Comparison of ENCODE assay signal across 13 mouse cellular contexts in genomic region chr9:29942183-29942952, GRCm38 (mm10). TPM values are rescaled to one million over a fixed set of nuclear protein-coding genes. Genes with fewer than 3 reads are reported as not detected.
DNase-seq lines count a peak whose midpoint lies in the region; ATAC-seq and TF ChIP-seq lines count a peak whose summit lies in the region.
"Had no signal": no experiment of that assay in that cellular context is flagged by ENCODE, and none has a peak within 500 bp of the region (broad histone marks: within the 10 kb centered on the region; RNA-seq: fewer than 3 reads in every experiment).

No protein-coding gene starts in this region.

- H3K4me2 ChIP-seq in forebrain, embryonic 14.5 days (ENCODE audit: low read length), result no peak overlapping the region
- no peak overlapping the region for H3K4me2 ChIP-seq in forebrain, embryonic 11.5 days (ENCODE audit: low read depth, low read length, severe bottlenecking)
- H3K4me2 ChIP-seq in kidney, embryonic 16.5 days (replicated peaks; ENCODE audit: low read depth, low read length), result no peak overlapping the region
- H3K4me2 ChIP-seq in forebrain, postnatal 0 days (ENCODE audit: low read depth), result no peak overlapping the region
- H3K4me2 ChIP-seq in neural tube, embryonic 15.5 days, result no peak overlapping the region
- H3K4me2 ChIP-seq: liver, embryonic 13.5 days had no signal

- H3K9me3 ChIP-seq in forebrain, embryonic 14.5 days (replicated peaks; ENCODE audit: control insufficient read depth, low read length), result no peaks in the 10 kb centered on the region
- H3K9me3 ChIP-seq in forebrain, embryonic 11.5 days (ENCODE audit: control insufficient read depth, low read length), result no peaks in the 10 kb centered on the region
- H3K9me3 ChIP-seq in kidney, embryonic 16.5 days (ENCODE audit: low read length), result no peaks in the 10 kb centered on the region
- no peaks in the 10 kb centered on the region for H3K9me3 ChIP-seq in forebrain, postnatal 0 days (ENCODE audit: low read length)
- no peaks in the 10 kb centered on the region for H3K9me3 ChIP-seq in neural tube, embryonic 15.5 days (replicated peaks)
- H3K9me3 ChIP-seq: liver, embryonic 13.5 days had no signal

- H3K9ac ChIP-seq in forebrain, embryonic 14.5 days (ENCODE audit: low read length), result no peak overlapping the region
- H3K9ac ChIP-seq in forebrain, embryonic 11.5 days (ENCODE audit: low read length), result no peak overlapping the region
- H3K9ac ChIP-seq in kidney, embryonic 16.5 days (replicated peaks; ENCODE audit: low read length), result no peak overlapping the region
- H3K9ac ChIP-seq in forebrain, postnatal 0 days, result no peak overlapping the region
- H3K9ac ChIP-seq in neural tube, embryonic 15.5 days (replicated peaks), result no peak overlapping the region
- H3K9ac ChIP-seq: liver, embryonic 13.5 days had no signal

- no peaks in the 10 kb centered on the region for H3K36me3 ChIP-seq in forebrain, embryonic 14.5 days (ENCODE audit: control insufficient read depth, insufficient read depth, low read length)
- no peaks in the 10 kb centered on the region for H3K36me3 ChIP-seq in forebrain, embryonic 11.5 days (ENCODE audit: control insufficient read depth, insufficient read depth, low read length)
- H3K36me3 ChIP-seq in kidney, embryonic 16.5 days (ENCODE audit: insufficient read depth, low read length), result no peaks in the 10 kb centered on the region
- H3K36me3 ChIP-seq in forebrain, postnatal 0 days (ENCODE audit: insufficient read depth), result no peaks in the 10 kb centered on the region
- 0 out of 2 replicates have a peak, but pooled peaks cover 3% of the 10 kb centered on the region for H3K36me3 ChIP-seq in neural tube, embryonic 15.5 days
- H3K36me3 ChIP-seq: liver, embryonic 13.5 days had no signal

- no peak for TF ChIP-seq CTCF in forebrain, postnatal 0 days (IDR thresholded peaks at IDR 0.05; ENCODE audit: low read depth)

- no peak overlapping the region for H3K4me3 ChIP-seq in forebrain, embryonic 14.5 days (ENCODE audit: low read depth, low read length)
- H3K4me3 ChIP-seq in forebrain, embryonic 11.5 days (ENCODE audit: low read depth, low read length), result no peak overlapping the region
- H3K4me3 ChIP-seq in kidney, embryonic 16.5 days (ENCODE audit: low read length), result no peak overlapping the region
- H3K4me3 ChIP-seq in forebrain, postnatal 0 days (ENCODE audit: low read depth, low read length), result no peak overlapping the region
- no peak overlapping the region for H3K4me3 ChIP-seq in neural tube, embryonic 15.5 days (replicated peaks)
- H3K4me3 ChIP-seq: liver, embryonic 13.5 days had no signal

- 48% methylated on average over 11 of the region's 11 CpGs for WGBS in forebrain, embryonic 14.5 days
- WGBS in forebrain, embryonic 11.5 days, result 72% methylated on average over 11 of the region's 11 CpGs
- WGBS in kidney, embryonic 16.5 days, result 63% methylated on average over 11 of the region's 11 CpGs
- WGBS in forebrain, postnatal 0 days, result 36% methylated on average over 11 of the region's 11 CpGs
- 39% methylated on average over 11 of the region's 11 CpGs for WGBS in neural tube, embryonic 15.5 days

- peak; percentile 75 for DNase-seq in forebrain, embryonic 14.5 days (ENCODE audit: low spot score)
- no peak for DNase-seq in forebrain, embryonic 11.5 days (ENCODE audit: low spot score)
- peak; percentile 9 to 11 for DNase-seq in kidney, postnatal 4 days
- DNase-seq in forebrain, postnatal 0 days, result peak; percentile 64
- no peak for DNase-seq in retina, postnatal 1 day
- DNase-seq: B cell, adult 2 months; embryo, embryonic 11 days; liver, embryonic 13.5 days; lung, postnatal 36 days had no signal

- H3K4me1 ChIP-seq in forebrain, embryonic 14.5 days (ENCODE audit: control insufficient read depth, insufficient read depth, low read length), result peaks cover 23% of the 10 kb centered on the region
- H3K4me1 ChIP-seq in forebrain, embryonic 11.5 days (replicated peaks; ENCODE audit: control insufficient read depth, insufficient read depth, low read length), result peaks cover 8% of the 10 kb centered on the region
- no peaks in the 10 kb centered on the region for H3K4me1 ChIP-seq in kidney, embryonic 16.5 days (ENCODE audit: insufficient read depth, low read length)
- peaks cover 7% of the 10 kb centered on the region; the same call in 1 of the 2 replicates for H3K4me1 ChIP-seq in forebrain, postnatal 0 days (ENCODE audit: insufficient read depth)
- H3K4me1 ChIP-seq in neural tube, embryonic 15.5 days, result peaks cover 29% of the 10 kb centered on the region
- H3K4me1 ChIP-seq: liver, embryonic 13.5 days had no signal

- peak; percentile 87 for ATAC-seq in forebrain, embryonic 14.5 days
- no peak for ATAC-seq in forebrain, embryonic 11.5 days (replicated peaks; ENCODE audit: low FRiP score)
- no peak for ATAC-seq in kidney, embryonic 16.5 days (ENCODE audit: low FRiP score, low TSS enrichment)
- ATAC-seq in forebrain, postnatal 0 days, result peak; percentile 70
- peak; percentile 47; the same call in 1 of the 2 replicates for ATAC-seq in neural tube, embryonic 15.5 days (ENCODE audit: low FRiP score)
- no peak for ATAC-seq in granulocyte monocyte progenitor cell, adult 5-6 weeks (replicated peaks; ENCODE audit: poor library complexity, severe bottlenecking)

- no peak overlapping the region for H3K27ac ChIP-seq in forebrain, embryonic 14.5 days (ENCODE audit: low read depth, low read length)
- H3K27ac ChIP-seq in forebrain, embryonic 11.5 days (ENCODE audit: low read depth, low read length), result no peak overlapping the region
- H3K27ac ChIP-seq in kidney, embryonic 16.5 days (ENCODE audit: low read length), result no peak overlapping the region
- peak overlapping the region; percentile 3; the same call in 1 of the 2 replicates for H3K27ac ChIP-seq in forebrain, postnatal 0 days (ENCODE audit: low read depth, low read length)
- H3K27ac ChIP-seq in neural tube, embryonic 15.5 days (replicated peaks), result no peak overlapping the region
- H3K27ac ChIP-seq: liver, embryonic 13.5 days had no signal

- H3K27me3 ChIP-seq in forebrain, embryonic 14.5 days (replicated peaks; ENCODE audit: control insufficient read depth, insufficient read depth, low read length), result no peaks in the 10 kb centered on the region
- H3K27me3 ChIP-seq in forebrain, embryonic 11.5 days (ENCODE audit: control insufficient read depth, insufficient read depth, low read length), result no peaks in the 10 kb centered on the region; the same call in 1 of the 2 replicates
- H3K27me3 ChIP-seq in kidney, embryonic 16.5 days (ENCODE audit: insufficient read depth, low read length), result no peaks in the 10 kb centered on the region
- H3K27me3 ChIP-seq in forebrain, postnatal 0 days (ENCODE audit: insufficient read depth, low read length), result no peaks in the 10 kb centered on the region
- no peaks in the 10 kb centered on the region for H3K27me3 ChIP-seq in neural tube, embryonic 15.5 days (replicated peaks)
- H3K27me3 ChIP-seq: liver, embryonic 13.5 days had no signal

RNA-seq across cellular contexts. Expression of gene Ntm, which starts 20.6 kb away (rescaled TPM):
- polyA plus RNA-seq in forebrain, embryonic 14.5 days (2014; fragmentation: Nextera tagmentation; extraction: Ambion mirVana), result 72.9 and 99.0 TPM in 2 replicates
- polyA plus RNA-seq in forebrain, embryonic 11.5 days (2014; fragmentation: Nextera tagmentation; extraction: Ambion mirVana), result 13.5 and 14.3 TPM in 2 replicates
- 42.1 and 43.5 TPM in 2 replicates for polyA plus RNA-seq in kidney, embryonic 16.5 days (2015; fragmentation: Nextera tagmentation; extraction: Ambion mirVana)
- total RNA-seq in forebrain, postnatal 0 days (2014; rRNA removed), result 140 and 162 TPM in 2 replicates
- 155 and 235 TPM in 2 replicates for polyA plus RNA-seq in forebrain, postnatal 0 days (2015; fragmentation: Nextera tagmentation; extraction: Ambion mirVana)
- polyA plus RNA-seq in neural tube, embryonic 15.5 days (2015; fragmentation: Nextera tagmentation; extraction: Ambion mirVana), result 217 and 248 TPM in 2 replicates
- not detected in 2 replicates for total RNA-seq in granulocyte monocyte progenitor cell, adult 5-6 weeks (2014; fragmentation: Nextera tagmentation)
- not detected in 2 replicates for total RNA-seq in granulocyte monocyte progenitor cell, adult 5-6 weeks (2017)
- total RNA-seq: MEL had no signal

Comparison
In these comparisons a context has a peak if more than half of its experiments do, and no peak if none do; other contexts are left out.
1. ATAC-seq: peak in forebrain, embryonic 14.5 days (single experiment), forebrain, postnatal 0 days (single experiment) and neural tube, embryonic 15.5 days (single experiment); none in forebrain, embryonic 11.5 days (single experiment), kidney, embryonic 16.5 days (single experiment) and granulocyte monocyte progenitor cell, adult 5-6 weeks (single experiment).
2. DNase-seq: peak in forebrain, embryonic 14.5 days (single experiment), kidney, postnatal 4 days (2 of 2) and forebrain, postnatal 0 days (single experiment); none in forebrain, embryonic 11.5 days (single experiment) and retina, postnatal 1 day (single experiment).